Mouse (Mus musculus): ENCODE results near the gene Tbk1.

The Tbk1 gene

DNA sequence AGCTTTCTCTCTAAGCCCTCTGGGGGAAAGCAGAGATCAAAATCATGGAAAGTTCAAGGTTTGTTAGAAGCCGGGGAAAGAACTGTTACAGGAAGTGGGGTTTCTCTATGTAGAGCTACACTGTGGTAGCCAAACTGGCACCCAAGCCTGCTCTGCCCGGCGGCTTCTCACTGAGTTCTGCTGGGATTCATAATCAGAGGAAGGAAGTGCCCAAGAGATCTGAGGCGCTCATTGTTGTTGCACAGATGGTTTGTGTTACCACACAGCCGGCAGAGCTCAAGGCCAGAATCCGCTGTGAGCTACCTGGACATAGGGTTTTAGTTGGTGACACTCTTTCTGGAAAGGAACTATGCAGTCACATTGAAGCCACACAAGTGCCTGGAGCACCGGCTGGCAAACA lies 88.6 kb downstream of the Tbk1 start:
- peak; percentile 27 for DNase-seq (ENCODE audit: low spot score)

DNA sequence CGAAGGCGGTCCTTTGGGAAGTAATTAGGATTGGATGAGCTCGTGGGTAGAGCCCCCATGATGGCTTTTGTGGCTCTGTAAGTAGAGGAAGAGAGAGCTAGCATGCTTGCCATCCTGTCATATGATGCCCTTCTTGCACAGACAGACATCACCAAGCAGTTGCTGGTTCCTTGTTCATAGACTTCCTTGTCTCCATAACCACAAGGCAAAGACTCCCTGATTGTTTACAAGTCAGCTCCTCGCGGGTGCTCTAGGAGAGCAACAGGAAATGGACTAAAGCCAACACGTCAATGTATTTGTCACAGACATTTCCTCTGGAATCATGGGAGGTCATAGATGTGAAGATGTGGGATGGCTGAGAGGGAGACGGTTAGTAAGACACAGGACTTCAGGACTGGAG lies 90.0 kb downstream of the Tbk1 start:
- peak; percentile 23 for DNase-seq (ENCODE audit: low spot score)
